Mouse (Mus musculus): ENCODE measurements around the gene Ice2.
A peak's percentile ranks its signal among the peaks of the same experiment; 100 is the strongest.

The Ice2 gene

GRCm38 (mm10) chr9:69404671-69405070 lies 7.0 kb downstream of the Ice2 start:
- DNase-seq (ENCODE audit: low spot score), result no peak

- DNase-seq (ENCODE audit: low spot score), result no peak
Measured at GRCm38 (mm10) chr9:69419476-69419875, 21.8 kb downstream of the Ice2 start.

GRCm38 (mm10) chr9:69430531-69430930 lies 32.8 kb downstream of the Ice2 start:
- no peak for DNase-seq (ENCODE audit: low spot score)

- DNase-seq (ENCODE audit: low spot score), result no peak
Measured at GRCm38 (mm10) chr9:69431863-69432555, 34.3 kb downstream of the Ice2 start.

- DNase-seq (ENCODE audit: low spot score), result no peak
Measured at GRCm38 (mm10) chr9:69435194-69435593, 37.5 kb downstream of the Ice2 start.

- DNase-seq (ENCODE audit: low spot score), result no peak
Measured at GRCm38 (mm10) chr9:69435662-69436061, 38.0 kb downstream of the Ice2 start.

- DNase-seq (ENCODE audit: low spot score), result no peak
Measured at GRCm38 (mm10) chr9:69439805-69440357, 42.2 kb downstream of the Ice2 start.

- no peak for DNase-seq (ENCODE audit: low spot score)
Measured at GRCm38 (mm10) chr9:69442471-69443038, 44.8 kb downstream of the Ice2 start.

- DNase-seq (ENCODE audit: low spot score), result no peak
Measured at GRCm38 (mm10) chr9:69443203-69443602, 45.5 kb downstream of the Ice2 start.

- no peak for DNase-seq (ENCODE audit: low spot score)
Measured at GRCm38 (mm10) chr9:69448801-69449200, 51.1 kb downstream of the Ice2 start.

- no peak for DNase-seq (ENCODE audit: low spot score)
Measured at GRCm38 (mm10) chr9:69450636-69451035, 52.9 kb downstream of the Ice2 start.

- no peak for DNase-seq (ENCODE audit: low spot score)
Measured at GRCm38 (mm10) chr9:69451886-69452810, 54.4 kb downstream of the Ice2 start.

- peak; percentile 72 for DNase-seq (ENCODE audit: low spot score)
Measured at GRCm38 (mm10) chr9:69453066-69453900, 55.6 kb downstream of the Ice2 start, which contains the start of gene Anxa2. Anxa2 (plus strand) TSS chr9:69453620.

GRCm38 (mm10) chr9:69453901-69454666 lies 56.4 kb downstream of the Ice2 start:
- DNase-seq (ENCODE audit: low spot score), result no peak

GRCm38 (mm10) chr9:69454691-69455090 lies 57.0 kb downstream of the Ice2 start:
- DNase-seq (ENCODE audit: low spot score), result no peak

- no peak for DNase-seq (ENCODE audit: low spot score)
Measured at GRCm38 (mm10) chr9:69455391-69455790, 57.7 kb downstream of the Ice2 start.

- no peak for DNase-seq (ENCODE audit: low spot score)
Measured at GRCm38 (mm10) chr9:69456406-69457075, 58.8 kb downstream of the Ice2 start.

GRCm38 (mm10) chr9:69457143-69457542 lies 59.4 kb downstream of the Ice2 start:
- no peak for DNase-seq (ENCODE audit: low spot score)

GRCm38 (mm10) chr9:69457747-69458625 lies 60.3 kb downstream of the Ice2 start:
- DNase-seq (ENCODE audit: low spot score), result peak; percentile 61

All from ovary, postnatal 10 days (tissue).